Mouse (Mus musculus) embryonic facial prominence, embryonic 13.5 days (tissue): ENCODE results near the gene Pitx3. TPM values are rescaled to one million over a fixed set of nuclear protein-coding genes. Genes with fewer than 3 reads are reported as not detected.

Experiments
- ATAC-seq: fragments of 200-750 bp; cut with Nextera tagmentation; 2 replicates; pipeline ENCODE4 v1.8.0; 2017; ENCODE audit warnings: low read depth; ENCODE audit not compliant: insufficient number of reproducible peaks, insufficient read depth, low FRiP score, low TSS enrichment
- H3K27ac ChIP-seq: fragments of 300-500 bp; sonication (generic); 2 replicates; pipeline ENCODE4 v1.5.1; 2015; ENCODE audit warnings: moderate library complexity, mild to moderate bottlenecking, inconsistent platforms
- H3K27me3 ChIP-seq: fragments of 300-500 bp; sonication (generic); 2 replicates; pipeline ENCODE4 v1.6.1; 2015; ENCODE audit warnings: mild to moderate bottlenecking, inconsistent platforms
- H3K36me3 ChIP-seq: fragments of 300-500 bp; sonication (generic); 2 replicates; pipeline ENCODE4 v1.6.1; 2015; ENCODE audit warnings: mild to moderate bottlenecking, inconsistent platforms
- H3K4me1 ChIP-seq: fragments of 300-500 bp; sonication (generic); 2 replicates; pipeline ENCODE4 v1.6.1; 2015; ENCODE audit warnings: inconsistent platforms
- H3K4me2 ChIP-seq: fragments of 300-500 bp; sonication (generic); 2 replicates; pipeline ENCODE4 v1.6.1; 2015; ENCODE audit warnings: moderate library complexity, mild to moderate bottlenecking, inconsistent platforms
- H3K4me3 ChIP-seq: fragments of 300-500 bp; sonication (generic); 2 replicates; pipeline ENCODE4 v1.5.1; 2015; ENCODE audit warnings: mild to moderate bottlenecking, inconsistent platforms
- H3K9ac ChIP-seq: fragments of 300-500 bp; sonication (generic); 2 replicates; pipeline ENCODE4 v1.6.1; 2015; ENCODE audit warnings: mild to moderate bottlenecking, inconsistent platforms
- H3K9me3 ChIP-seq: fragments of 300-500 bp; sonication (generic); 2 replicates; pipeline ENCODE4 v1.6.1; 2016; ENCODE audit warnings: inconsistent platforms
- WGBS: fragments of 180-500 bp; shearing (Covaris S2); methylation state at CpG from one replicate; pipeline ENCODE4 v1.1.7; 2015; ENCODE audit warnings: mixed read lengths; 5-methylcytosine and 5-hydroxymethylcytosine counted together
- polyA plus RNA-seq: library from polyadenylated mRNA; unstranded; fragments of >200 nt; fragmentation: Nextera tagmentation; extraction: Ambion mirVana; gene quantifications from 2 replicates; pipeline ENCODE4 v1.2.1, GENCODE M21; 2015

Gene Pitx3
- polyA plus RNA-seq, 1 experiment from 2014 or later = 2.5 TPM

DNA sequence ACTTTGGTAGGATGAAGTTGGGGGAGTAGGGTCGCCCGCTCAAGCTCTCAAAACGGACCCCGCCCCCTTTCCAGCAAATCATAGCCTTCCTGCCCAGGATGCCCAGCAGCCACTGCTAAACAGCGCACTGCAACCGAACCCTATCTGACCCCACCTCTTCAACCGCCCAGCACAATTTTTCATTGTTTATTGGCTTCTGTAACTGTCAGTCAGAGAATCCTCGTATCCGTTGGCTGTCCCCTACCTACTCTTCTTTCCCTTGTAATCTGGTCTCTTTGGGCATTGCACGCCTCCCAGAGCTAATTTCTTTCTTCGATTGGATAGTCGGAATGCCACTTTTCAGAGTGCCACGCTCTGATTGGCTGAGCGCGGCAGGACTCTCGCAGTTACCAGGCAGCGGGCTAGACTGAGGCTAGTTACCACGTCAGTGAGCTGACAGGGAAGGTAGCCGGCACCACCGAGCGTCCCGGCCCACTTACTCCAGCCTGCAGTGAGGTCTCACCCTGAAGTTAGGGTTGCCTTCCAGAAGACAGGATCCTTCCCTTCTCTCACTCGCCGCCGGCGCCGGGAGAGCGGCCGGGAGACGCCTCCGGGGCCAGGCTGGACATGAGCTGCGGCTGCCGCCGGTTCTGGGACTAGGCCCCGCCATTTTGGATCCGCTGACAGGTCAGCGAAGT is 4.1 kb upstream of the Pitx3 start, which contains the start of gene Gbf1:
Gbf1 (plus strand) TSS at position 383 of the 677 bp plus-strand sequence.
- no peaks in the 10 kb centered on the region for H3K9me3 ChIP-seq
- H3K36me3 ChIP-seq = peaks cover 3% of the 10 kb centered on the region; the same call in 1 of the 2 replicates
- no peak within 1 kb of the TSS for H3K27ac ChIP-seq
- peaks cover 39% of the 10 kb centered on the region for H3K4me1 ChIP-seq
- H3K4me3 ChIP-seq = peak within 1 kb of the TSS; percentile 89
- peak within 1 kb of the TSS; percentile 81 for H3K9ac ChIP-seq
- under 1% methylated on average over 37 of the region's 37 CpGs for WGBS
- peak; percentile 98 for ATAC-seq
- peak within 1 kb of the TSS; percentile 89 for H3K4me2 ChIP-seq
- H3K27me3 ChIP-seq = peaks cover 39% of the 10 kb centered on the region

DNA sequence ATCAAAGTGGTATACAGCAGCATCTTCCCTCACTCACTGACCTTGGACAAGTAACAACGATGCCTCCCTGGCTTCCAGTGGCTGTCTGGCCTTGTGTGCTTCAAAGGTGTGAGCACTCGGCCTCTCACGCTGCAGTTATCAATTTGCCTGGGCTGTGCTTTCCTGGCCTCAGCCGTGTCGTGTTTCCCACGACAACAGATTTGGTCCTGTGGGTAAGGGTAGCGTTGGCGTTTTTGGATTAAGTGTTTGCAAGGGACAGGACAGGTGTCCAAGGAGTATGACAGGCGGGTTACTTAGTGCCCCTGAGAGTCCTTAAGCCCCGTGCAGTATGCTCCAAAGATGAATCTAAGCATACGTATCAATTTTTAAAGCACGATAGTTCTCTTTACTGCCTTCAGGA is 965 bp upstream of the Pitx3 start:
- H3K4me2 ChIP-seq = peak overlapping the region; percentile 96
- H3K36me3 ChIP-seq = no peaks in the 10 kb centered on the region
- peak overlapping the region; percentile 51 for H3K4me3 ChIP-seq
- ATAC-seq = no peak
- WGBS = 28% methylated on average over 12 of the region's 12 CpGs
- H3K9ac ChIP-seq = no peak overlapping the region
- peaks cover 71% of the 10 kb centered on the region for H3K27me3 ChIP-seq
- H3K9me3 ChIP-seq = no peaks in the 10 kb centered on the region
- H3K27ac ChIP-seq = no peak overlapping the region
- H3K4me1 ChIP-seq = peaks cover 32% of the 10 kb centered on the region

DNA sequence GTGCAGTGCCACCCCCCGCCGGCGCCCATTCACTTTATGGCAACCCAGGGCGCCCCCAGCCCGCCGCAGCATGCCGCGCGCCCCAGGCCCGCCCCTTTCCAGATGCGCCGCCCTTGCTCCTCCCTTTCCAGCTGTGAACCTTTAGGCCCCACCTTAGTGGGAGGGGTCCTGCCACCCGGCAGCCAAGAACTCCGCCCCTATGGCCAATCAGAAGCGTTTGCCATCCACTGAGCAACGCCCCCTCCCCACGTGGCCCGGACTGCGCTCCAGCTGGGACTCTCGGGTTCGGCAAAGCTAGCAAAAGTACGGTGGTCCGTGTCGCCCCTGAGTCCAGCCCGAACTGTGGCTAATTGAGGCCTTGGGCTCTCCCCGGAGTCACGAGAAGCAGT is 240 bp upstream of the Pitx3 start:
- peak overlapping the region; percentile 51 for H3K4me3 ChIP-seq
- H3K36me3 ChIP-seq = no peaks in the 10 kb centered on the region
- no peak overlapping the region for H3K27ac ChIP-seq
- peak overlapping the region; percentile 96 for H3K4me2 ChIP-seq
- ATAC-seq = peak; percentile 76
- H3K9ac ChIP-seq = peak overlapping the region; percentile 62
- H3K9me3 ChIP-seq = no peaks in the 10 kb centered on the region
- WGBS = under 1% methylated on average over 23 of the region's 27 CpGs
- H3K27me3 ChIP-seq = peaks cover 78% of the 10 kb centered on the region
- H3K4me1 ChIP-seq = peaks cover 25% of the 10 kb centered on the region

DNA sequence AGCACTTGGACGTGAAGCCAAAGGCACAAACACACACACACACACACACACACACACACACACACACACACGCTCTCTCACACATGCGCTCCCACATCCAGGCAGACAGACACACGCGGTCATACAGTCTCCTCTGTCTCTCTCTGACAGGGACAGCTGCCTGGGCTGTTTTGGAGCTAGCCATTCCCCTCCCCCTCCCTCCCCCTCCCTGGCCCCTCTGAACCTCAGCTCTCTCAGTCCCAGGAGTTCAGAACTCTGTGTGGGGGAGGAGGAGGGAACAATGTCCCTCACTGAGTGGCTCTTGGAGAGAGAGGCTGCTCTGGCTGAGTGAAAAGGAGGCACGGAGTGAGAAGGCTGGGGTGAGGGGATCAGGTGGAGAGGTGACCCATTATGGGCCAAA is 7.0 kb downstream of the Pitx3 start:
- H3K27me3 ChIP-seq = peaks cover 98% of the 10 kb centered on the region
- no peak overlapping the region for H3K9ac ChIP-seq
- no peak overlapping the region for H3K27ac ChIP-seq
- ATAC-seq = no peak
- no peak overlapping the region for H3K4me2 ChIP-seq
- no peaks in the 10 kb centered on the region for H3K36me3 ChIP-seq
- no peak overlapping the region for H3K4me3 ChIP-seq
- peaks cover 22% of the 10 kb centered on the region for H3K4me1 ChIP-seq
- WGBS = 12% methylated on average over 6 of the region's 6 CpGs
- H3K9me3 ChIP-seq = no peaks in the 10 kb centered on the region

DNA sequence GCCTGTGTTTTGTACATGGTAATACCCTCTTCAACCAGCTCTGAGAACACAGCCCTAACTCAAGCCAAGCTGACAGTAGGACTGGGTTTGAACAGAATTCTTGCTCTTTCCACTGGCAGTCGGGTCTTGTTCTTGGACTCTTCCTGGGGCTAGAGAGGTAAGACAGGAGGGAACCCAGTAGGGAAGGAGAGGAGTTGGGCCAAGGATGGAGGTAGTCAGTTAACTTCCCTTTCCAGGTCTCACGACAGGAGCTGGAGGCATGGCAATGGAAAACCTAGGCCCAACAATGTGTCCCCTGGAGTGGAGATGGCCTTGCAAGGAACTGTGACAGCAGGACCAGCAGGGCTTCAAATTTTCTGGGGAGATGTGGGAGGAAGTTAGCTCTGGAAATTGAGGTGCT is 7.8 kb downstream of the Pitx3 start:
- Histone ChIP-seq H3K36me3 (no peaks in the 10 kb centered on the region), H3K4me2 (no peak overlapping the region), H3K4me1 (peaks cover 29% of the 10 kb centered on the region), H3K4me3 (no peak overlapping the region), H3K27ac (no peak overlapping the region), H3K27me3 (peaks cover 98% of the 10 kb centered on the region), H3K9me3 (no peaks in the 10 kb centered on the region), H3K9ac (no peak overlapping the region)
- WGBS = 53% methylated on average over 2 of the region's 2 CpGs
- ATAC-seq = no peak

DNA sequence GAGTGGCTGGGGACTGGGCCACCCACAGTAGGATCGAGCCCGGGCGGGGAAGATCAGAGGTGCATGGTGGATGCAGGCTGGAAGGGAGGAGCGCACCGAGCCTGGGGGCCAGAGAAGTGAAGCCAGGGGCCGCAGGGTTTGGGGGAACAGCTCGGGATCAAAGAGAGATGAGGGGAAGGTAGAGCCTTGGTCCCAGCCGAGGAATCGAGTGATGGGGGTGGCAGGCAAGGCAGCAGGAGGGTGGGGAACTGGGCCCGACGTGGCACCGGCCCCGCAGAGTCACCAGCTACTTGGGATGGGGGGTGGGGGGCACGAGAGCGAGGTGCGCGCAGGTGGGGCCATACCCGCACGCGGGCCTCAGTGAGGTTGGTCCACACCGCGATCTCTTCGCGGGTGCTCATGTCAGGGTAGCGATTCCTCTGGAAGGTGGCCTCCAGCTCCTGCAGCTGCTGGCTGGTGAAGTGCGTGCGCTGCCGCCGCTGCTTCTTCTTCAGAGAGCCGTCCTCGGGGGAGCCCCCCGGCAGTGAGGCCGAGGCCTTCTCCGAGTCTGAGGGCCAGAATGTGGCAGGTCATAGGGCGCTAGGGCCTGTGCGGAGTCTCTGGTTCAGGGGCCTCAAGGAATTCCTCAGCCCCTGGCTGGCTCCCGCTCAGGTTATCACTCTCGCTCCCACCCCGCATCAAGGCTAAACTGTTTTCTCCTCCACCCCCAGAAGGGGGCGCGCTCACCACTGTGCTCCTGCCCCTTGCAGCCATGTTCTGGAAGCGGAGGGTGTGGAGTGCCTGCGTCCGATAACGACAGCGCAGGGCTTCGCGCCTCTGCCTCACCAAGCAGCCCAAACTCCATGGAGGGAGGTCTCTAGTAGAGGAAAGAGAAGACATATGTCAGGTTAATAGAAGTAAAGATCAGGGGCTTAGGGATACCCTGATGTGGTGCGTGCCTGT is 11.2 kb downstream of the Pitx3 start:
- H3K4me2 ChIP-seq = peak overlapping the region; percentile 97
- WGBS = 3% methylated on average over 49 of the region's 49 CpGs
- peak overlapping the region; percentile 66 for H3K9ac ChIP-seq
- H3K9me3 ChIP-seq = no peaks in the 10 kb centered on the region
- no peaks in the 10 kb centered on the region for H3K36me3 ChIP-seq
- peak overlapping the region; percentile 54 for H3K4me3 ChIP-seq
- no peak for ATAC-seq
- H3K27ac ChIP-seq = no peak overlapping the region
- peaks cover 98% of the 10 kb centered on the region for H3K27me3 ChIP-seq
- H3K4me1 ChIP-seq = peaks cover 31% of the 10 kb centered on the region

DNA sequence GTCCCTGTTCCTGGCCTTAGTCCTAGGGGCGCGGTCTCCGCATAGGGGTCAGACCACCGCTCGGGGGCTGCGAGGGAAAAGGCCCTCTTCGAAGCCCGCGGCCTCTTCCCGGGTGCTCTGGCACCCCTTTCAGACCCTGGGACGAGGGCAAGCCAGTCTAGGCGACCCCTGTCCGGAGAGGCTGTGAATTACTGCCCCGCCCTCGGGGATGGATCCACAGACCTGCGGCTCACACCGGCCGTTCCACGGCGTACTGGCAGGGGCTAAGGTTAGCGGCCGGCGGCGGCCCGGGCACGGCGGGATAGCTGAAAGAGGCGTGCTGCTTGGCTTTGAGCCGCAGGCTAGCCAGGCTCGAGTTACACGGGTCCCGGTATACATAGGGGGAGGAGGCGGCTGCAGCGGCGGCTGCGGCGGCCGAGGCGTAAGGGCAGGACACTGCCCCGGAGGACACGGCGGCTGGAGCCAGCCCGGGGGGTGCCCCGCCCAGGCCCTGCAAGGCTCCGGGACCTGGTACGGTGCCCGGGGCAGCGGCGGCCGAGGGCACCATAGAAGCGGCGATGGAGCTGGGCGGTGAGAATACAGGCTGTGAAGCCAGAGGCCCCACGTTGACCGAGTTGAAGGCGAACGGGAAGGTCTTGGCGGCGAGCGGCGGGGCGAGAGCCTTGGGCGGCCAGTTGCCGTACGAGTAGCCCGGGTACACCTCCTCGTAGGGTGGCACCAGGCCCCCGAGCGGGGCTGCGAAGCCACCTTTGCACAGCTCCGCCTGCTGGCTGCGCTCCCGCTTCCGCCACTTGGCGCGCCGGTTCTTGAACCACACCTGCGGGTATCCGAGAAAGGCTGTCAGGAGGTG is 12.1 kb downstream of the Pitx3 start:
- Histone ChIP-seq H3K27ac (no peak overlapping the region), H3K4me3 (peak overlapping the region; percentile 54), H3K4me1 (peaks cover 33% of the 10 kb centered on the region), H3K4me2 (peak overlapping the region; percentile 97), H3K27me3 (peaks cover 98% of the 10 kb centered on the region), H3K9me3 (no peaks in the 10 kb centered on the region), H3K9ac (peak overlapping the region; percentile 66), H3K36me3 (no peaks in the 10 kb centered on the region)
- WGBS = under 1% methylated on average over 79 of the region's 79 CpGs
- peak; percentile 23; the same call in 1 of the 2 replicates for ATAC-seq

DNA sequence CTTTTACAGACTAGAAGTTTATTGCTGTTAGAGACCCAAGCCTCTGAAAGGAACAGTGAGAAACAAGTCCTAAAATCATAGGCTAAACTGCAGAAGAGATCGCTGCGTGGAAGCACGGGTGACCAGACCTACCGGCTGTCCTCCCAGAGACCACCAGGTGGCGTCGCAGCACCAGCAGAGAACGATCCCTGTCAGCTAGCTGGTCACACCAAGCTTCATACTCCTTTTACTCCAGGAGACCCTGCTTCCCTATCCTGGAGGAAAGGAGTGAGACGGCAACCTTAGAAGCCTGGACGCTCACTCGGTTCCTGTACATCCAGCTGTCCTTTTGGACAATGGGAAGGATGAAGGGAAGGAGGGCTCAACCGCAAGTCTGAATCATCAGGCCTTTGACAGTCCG is 12.8 kb downstream of the Pitx3 start:
- H3K4me2 ChIP-seq = peak overlapping the region; percentile 97
- H3K27ac ChIP-seq = no peak overlapping the region
- H3K4me1 ChIP-seq = peaks cover 27% of the 10 kb centered on the region
- peaks cover 99% of the 10 kb centered on the region for H3K27me3 ChIP-seq
- under 1% methylated on average over 12 of the region's 12 CpGs for WGBS
- H3K36me3 ChIP-seq = no peaks in the 10 kb centered on the region
- H3K4me3 ChIP-seq = peak overlapping the region; percentile 54
- peak overlapping the region; percentile 66; the same call in 1 of the 2 replicates for H3K9ac ChIP-seq
- ATAC-seq = 0 out of 2 replicates have a peak, but pooled peaks have one; percentile 57
- H3K9me3 ChIP-seq = no peaks in the 10 kb centered on the region

DNA sequence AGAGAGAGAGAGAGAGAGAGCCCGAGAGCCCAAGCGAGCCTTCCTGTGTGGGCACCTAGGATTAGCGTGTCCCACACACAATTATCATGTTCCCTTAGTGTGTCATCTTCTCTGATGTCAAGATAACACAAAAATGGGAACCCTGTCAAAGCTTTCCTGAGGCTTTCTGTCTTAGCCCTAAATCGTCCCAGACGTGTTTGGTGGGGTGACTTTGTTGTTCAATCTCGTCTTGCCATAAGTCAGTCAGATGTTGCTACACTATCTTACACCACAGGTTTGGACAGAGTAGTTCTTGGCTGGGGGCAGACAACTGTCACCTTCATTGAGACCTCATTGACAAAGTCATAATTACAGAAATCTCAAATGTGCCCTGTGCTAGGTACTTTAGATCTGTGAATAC is 15.5 kb downstream of the Pitx3 start:
- H3K4me2 ChIP-seq = no peak overlapping the region
- peaks cover 82% of the 10 kb centered on the region for H3K27me3 ChIP-seq
- H3K4me1 ChIP-seq = peaks cover 27% of the 10 kb centered on the region
- no peak overlapping the region for H3K9ac ChIP-seq
- WGBS = 44% methylated on average over 6 of the region's 6 CpGs
- no peak overlapping the region for H3K4me3 ChIP-seq
- H3K9me3 ChIP-seq = no peaks in the 10 kb centered on the region
- ATAC-seq = no peak
- no peaks in the 10 kb centered on the region for H3K36me3 ChIP-seq
- H3K27ac ChIP-seq = no peak overlapping the region

DNA sequence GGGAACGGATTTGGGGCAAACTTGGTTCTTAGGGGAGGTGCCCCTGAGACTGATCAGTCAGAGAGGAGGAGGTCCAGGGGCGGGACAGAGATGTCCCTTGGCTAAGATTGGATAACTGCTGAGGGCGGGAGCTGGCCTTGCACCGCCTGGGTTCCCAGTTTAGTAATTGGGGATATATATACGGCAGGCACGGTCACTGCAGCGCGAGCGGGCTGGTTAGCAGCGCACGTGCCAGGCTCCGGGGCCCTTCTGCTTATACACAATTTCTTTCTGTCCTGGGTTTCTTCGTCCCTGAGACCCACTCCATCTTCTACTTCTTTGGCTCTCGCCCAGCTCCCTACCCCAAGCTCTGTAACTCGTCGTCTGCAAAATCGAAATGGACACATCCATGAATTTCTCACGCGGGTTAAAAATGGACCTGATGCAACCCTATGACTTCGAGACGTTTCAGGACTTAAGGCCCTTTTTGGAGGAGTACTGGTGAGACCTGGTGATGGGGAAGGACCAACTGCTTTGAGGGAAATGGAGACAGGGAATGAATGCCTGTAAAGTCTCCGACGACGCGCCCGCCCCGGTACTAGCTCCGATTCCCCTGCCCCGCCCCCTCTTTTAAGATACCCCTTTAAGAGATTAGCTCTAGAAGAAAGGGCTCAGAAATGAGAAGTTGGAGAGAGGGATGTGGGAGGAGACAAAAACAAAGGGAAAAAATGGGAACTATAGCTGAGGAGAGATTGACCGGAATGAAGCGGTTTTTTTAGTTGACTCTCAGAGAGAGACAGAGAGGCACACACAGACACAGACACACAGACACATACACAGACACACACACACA is 16.2 kb downstream of the Pitx3 start, which contains the start of gene Elovl3:
Elovl3 (plus strand) TSS at position 204 of the 832 bp plus-strand sequence.
- H3K27ac ChIP-seq = no peak within 1 kb of the TSS
- H3K36me3 ChIP-seq = no peaks in the 10 kb centered on the region
- H3K9me3 ChIP-seq = no peaks in the 10 kb centered on the region
- H3K4me1 ChIP-seq = peaks cover 22% of the 10 kb centered on the region
- ATAC-seq = no peak
- WGBS = 1% methylated on average over 31 of the region's 31 CpGs
- H3K4me2 ChIP-seq = peak within 1 kb of the TSS; percentile 52
- H3K27me3 ChIP-seq = peaks cover 75% of the 10 kb centered on the region
- peak within 1 kb of the TSS; percentile 32 for H3K4me3 ChIP-seq
- H3K9ac ChIP-seq = 0 out of 2 replicates have a peak within 1 kb of the TSS, but pooled peaks have one; percentile 49
